Mouse (Mus musculus): ENCODE measurements around the gene Fbrsl1. TPM values are rescaled to one million over a fixed set of nuclear protein-coding genes. Genes with fewer than 3 reads are reported as not detected.

The Fbrsl1 gene
- polyA plus RNA-seq, 1 experiment from 2014 or later = 41.7 TPM

GRCm38 (mm10) chr5:110472834-110473233, 24.5 kb upstream of the Fbrsl1 start:
- Histone ChIP-seq H3K27me3 (replicated peaks) (0 out of 2 replicates have a peak, but pooled peaks cover 3% of the 10 kb centered on the region), H3K9ac (no peak overlapping the region), H3K4me3 (no peak overlapping the region), H3K9me3 (no peaks in the 10 kb centered on the region), H3K4me2 (replicated peaks) (no peak overlapping the region), H3K27ac (no peak overlapping the region), H3K4me1 (peaks cover 14% of the 10 kb centered on the region), H3K36me3 (no peaks in the 10 kb centered on the region)
- WGBS = 3% methylated on average over 1 of the region's 1 CpGs
- ATAC-seq (ENCODE audit: low FRiP score, low read depth) = no peak

GRCm38 (mm10) chr5:110471981-110472476, 23.7 kb upstream of the Fbrsl1 start:
- no peak for ATAC-seq (ENCODE audit: low FRiP score, low read depth)
- 27% methylated on average over 5 of the region's 5 CpGs for WGBS

GRCm38 (mm10) chr5:110471285-110471684, 23.0 kb upstream of the Fbrsl1 start:
- no peak for ATAC-seq (ENCODE audit: low FRiP score, low read depth)

More at GRCm38 (mm10) chr5:110471981-110472476, 23.7 kb upstream of the Fbrsl1 start:
- H3K4me2 ChIP-seq (replicated peaks) = no peak overlapping the region
- no peak overlapping the region for H3K4me3 ChIP-seq
- H3K36me3 ChIP-seq = no peaks in the 10 kb centered on the region
- H3K9ac ChIP-seq = no peak overlapping the region
- no peaks in the 10 kb centered on the region for H3K9me3 ChIP-seq
- H3K27me3 ChIP-seq (replicated peaks) = 0 out of 2 replicates have a peak, but pooled peaks cover 3% of the 10 kb centered on the region
- H3K27ac ChIP-seq = no peak overlapping the region
- peaks cover 14% of the 10 kb centered on the region for H3K4me1 ChIP-seq

GRCm38 (mm10) chr5:110469227-110469925, 21.1 kb upstream of the Fbrsl1 start:
- Histone ChIP-seq H3K27ac (no peak overlapping the region), H3K9ac (no peak overlapping the region), H3K4me2 (replicated peaks) (no peak overlapping the region), H3K4me3 (no peak overlapping the region), H3K36me3 (no peaks in the 10 kb centered on the region), H3K9me3 (no peaks in the 10 kb centered on the region), H3K4me1 (peaks cover 21% of the 10 kb centered on the region), H3K27me3 (replicated peaks) (0 out of 2 replicates have a peak, but pooled peaks cover 3% of the 10 kb centered on the region)
- WGBS = 78% methylated on average over 8 of the region's 8 CpGs
- ATAC-seq (ENCODE audit: low FRiP score, low read depth) = no peak

More at GRCm38 (mm10) chr5:110471285-110471684, 23.0 kb upstream of the Fbrsl1 start:
- H3K4me3 ChIP-seq = no peak overlapping the region
- peaks cover 17% of the 10 kb centered on the region for H3K4me1 ChIP-seq
- H3K9ac ChIP-seq = no peak overlapping the region
- H3K27me3 ChIP-seq (replicated peaks) = 0 out of 2 replicates have a peak, but pooled peaks cover 3% of the 10 kb centered on the region
- WGBS = 20% methylated on average over 4 of the region's 4 CpGs
- no peak overlapping the region for H3K4me2 ChIP-seq (replicated peaks)
- no peak overlapping the region for H3K27ac ChIP-seq
- H3K36me3 ChIP-seq = no peaks in the 10 kb centered on the region
- H3K9me3 ChIP-seq = no peaks in the 10 kb centered on the region

GRCm38 (mm10) chr5:110468296-110468695, 20.0 kb upstream of the Fbrsl1 start:
- Histone ChIP-seq H3K4me1 (peaks cover 21% of the 10 kb centered on the region), H3K9ac (no peak overlapping the region), H3K9me3 (no peaks in the 10 kb centered on the region), H3K4me2 (replicated peaks) (no peak overlapping the region), H3K4me3 (no peak overlapping the region), H3K36me3 (no peaks in the 10 kb centered on the region), H3K27ac (no peak overlapping the region), H3K27me3 (replicated peaks) (0 out of 2 replicates have a peak, but pooled peaks cover 3% of the 10 kb centered on the region)
- 89% methylated on average over 4 of the region's 4 CpGs for WGBS
- no peak for ATAC-seq (ENCODE audit: low FRiP score, low read depth)

- ATAC-seq (ENCODE audit: low FRiP score, low read depth) = no peak
- Histone ChIP-seq H3K4me2 (replicated peaks) (no peak overlapping the region), H3K9me3 (no peaks in the 10 kb centered on the region), H3K9ac (no peak overlapping the region), H3K27ac (no peak overlapping the region), H3K27me3 (replicated peaks) (0 out of 2 replicates have a peak, but pooled peaks cover 3% of the 10 kb centered on the region), H3K4me3 (no peak overlapping the region), H3K4me1 (peaks cover 18% of the 10 kb centered on the region), H3K36me3 (no peaks in the 10 kb centered on the region)
- 79% methylated on average over 6 of the region's 6 CpGs for WGBS
These were observed 19.4 kb upstream of the Fbrsl1 start for GRCm38 (mm10) chr5:110467725-110468124.

- Histone ChIP-seq H3K27me3 (replicated peaks) (0 out of 2 replicates have a peak, but pooled peaks cover 3% of the 10 kb centered on the region), H3K9me3 (no peaks in the 10 kb centered on the region), H3K4me1 (peaks cover 8% of the 10 kb centered on the region), H3K27ac (no peak overlapping the region), H3K9ac (no peak overlapping the region), H3K4me3 (no peak overlapping the region), H3K4me2 (replicated peaks) (no peak overlapping the region), H3K36me3 (no peaks in the 10 kb centered on the region)
- ATAC-seq (ENCODE audit: low FRiP score, low read depth) = 0 out of 2 replicates have a peak, but pooled peaks have one; percentile 9
- WGBS = 63% methylated on average over 11 of the region's 11 CpGs
These were observed 18.5 kb upstream of the Fbrsl1 start for GRCm38 (mm10) chr5:110466531-110467424.

- no peak for ATAC-seq (ENCODE audit: low FRiP score, low read depth)
- Histone ChIP-seq H3K27ac (no peak overlapping the region), H3K9ac (no peak overlapping the region), H3K4me2 (replicated peaks) (no peak overlapping the region), H3K36me3 (no peaks in the 10 kb centered on the region), H3K9me3 (no peaks in the 10 kb centered on the region), H3K4me3 (no peak overlapping the region), H3K27me3 (replicated peaks) (no peaks in the 10 kb centered on the region), H3K4me1 (peaks cover 7% of the 10 kb centered on the region)
- WGBS = 95% methylated on average over 2 of the region's 2 CpGs
These were observed 14.3 kb upstream of the Fbrsl1 start for GRCm38 (mm10) chr5:110462646-110463045.

- WGBS = 76% methylated on average over 3 of the region's 3 CpGs
These were observed 10.6 kb upstream of the Fbrsl1 start for GRCm38 (mm10) chr5:110458936-110459335.

GRCm38 (mm10) chr5:110455272-110455671, 7.0 kb upstream of the Fbrsl1 start:
- no peak overlapping the region for H3K27ac ChIP-seq
- no peaks in the 10 kb centered on the region for H3K27me3 ChIP-seq (replicated peaks)
- H3K4me1 ChIP-seq = no peaks in the 10 kb centered on the region
- no peak overlapping the region for H3K4me3 ChIP-seq
- no peaks in the 10 kb centered on the region for H3K9me3 ChIP-seq
- no peak overlapping the region for H3K9ac ChIP-seq
- no peak for ATAC-seq (ENCODE audit: low FRiP score, low read depth)
- H3K36me3 ChIP-seq = no peaks in the 10 kb centered on the region
- H3K4me2 ChIP-seq (replicated peaks) = no peak overlapping the region

More at GRCm38 (mm10) chr5:110458936-110459335, 10.6 kb upstream of the Fbrsl1 start:
- Histone ChIP-seq H3K9me3 (no peaks in the 10 kb centered on the region), H3K4me3 (no peak overlapping the region), H3K36me3 (no peaks in the 10 kb centered on the region), H3K4me2 (replicated peaks) (no peak overlapping the region), H3K27me3 (replicated peaks) (no peaks in the 10 kb centered on the region), H3K9ac (no peak overlapping the region), H3K4me1 (no peaks in the 10 kb centered on the region), H3K27ac (no peak overlapping the region)
- no peak for ATAC-seq (ENCODE audit: low FRiP score, low read depth)

GRCm38 (mm10) chr5:110449294-110449693, 991 bp upstream of the Fbrsl1 start:
- Histone ChIP-seq H3K4me3 (peak overlapping the region; percentile 97), H3K4me2 (replicated peaks) (peak overlapping the region; percentile 99), H3K27ac (no peak overlapping the region), H3K9me3 (no peaks in the 10 kb centered on the region), H3K36me3 (no peaks in the 10 kb centered on the region), H3K27me3 (replicated peaks) (no peaks in the 10 kb centered on the region), H3K4me1 (peaks cover 26% of the 10 kb centered on the region), H3K9ac (no peak overlapping the region)
- ATAC-seq (ENCODE audit: low FRiP score, low read depth) = no peak
- WGBS = 60% methylated on average over 6 of the region's 6 CpGs
